Mouse (Mus musculus) lung, embryonic 14.5 days (tissue): Measurements from ENCODE around the gene Cd96. TPM values are rescaled to one million over a fixed set of nuclear protein-coding genes. Genes with fewer than 3 reads are reported as not detected.

ENCODE experiments used
- ATAC-seq: fragments of 200-750 bp; cut with Nextera tagmentation; 2 replicates; pipeline ENCODE4 v1.8.0; 2017; ENCODE audit warnings: mild to moderate bottlenecking, moderate TSS enrichment, moderate library complexity; ENCODE audit not compliant: insufficient read depth
- DNase-seq: peaks from one replicate; pipeline ENCODE4 v3.0.0-alpha.2; 2015
- H3K27ac ChIP-seq: fragments of 300-500 bp; sonication (generic); 2 replicates; pipeline ENCODE4 v1.5.1; 2014; ENCODE audit warnings: low read depth, mild to moderate bottlenecking, moderate library complexity
- H3K27me3 ChIP-seq: fragments of 300-500 bp; sonication (generic); 2 replicates; pipeline ENCODE4 v1.6.1; 2014; ENCODE audit warnings: low read length, control low read depth; ENCODE audit not compliant: insufficient read depth
- H3K36me3 ChIP-seq: fragments of 300-500 bp; sonication (generic); 2 replicates; pipeline ENCODE4 v1.6.1; 2014; ENCODE audit warnings: control low read depth; ENCODE audit not compliant: insufficient read depth
- H3K4me1 ChIP-seq: fragments of 300-500 bp; sonication (generic); 2 replicates; pipeline ENCODE4 v1.6.1; 2014; ENCODE audit warnings: antibody characterized with exemption, control low read depth; ENCODE audit not compliant: insufficient read depth
- H3K4me2 ChIP-seq: fragments of 300-500 bp; sonication (generic); 2 replicates; pipeline ENCODE4 v1.6.1; 2014; ENCODE audit warnings: mild to moderate bottlenecking
- H3K4me3 ChIP-seq: fragments of 300-500 bp; sonication (generic); 2 replicates; pipeline ENCODE4 v1.5.1; 2014; ENCODE audit warnings: low read depth, low read length
- H3K9ac ChIP-seq: fragments of 300-500 bp; sonication (generic); 2 replicates; pipeline ENCODE4 v1.6.1; 2014
- H3K9me3 ChIP-seq: fragments of 300-500 bp; sonication (generic); 2 replicates; pipeline ENCODE4 v1.6.1; 2016; ENCODE audit warnings: low read depth, low read length, control low read depth
- CTCF ChIP-seq: IDR thresholded peaks from 2 replicates; pipeline ENCODE4 v1.5.1; 2016; ENCODE audit warnings: antibody characterized with exemption, low read depth
- WGBS: fragments of 180-500 bp; shearing (Covaris S2); extraction: QIAGEN DNeasy Blood & Tissue Kit; methylation state at CpG from one replicate; pipeline ENCODE4 v1.1.7; 2014; 5-methylcytosine and 5-hydroxymethylcytosine counted together
- polyA plus RNA-seq: library from polyadenylated mRNA; unstranded; fragments of >200 nt; fragmentation: Nextera tagmentation; extraction: Ambion mirVana; gene quantifications from 2 replicates; pipeline ENCODE4 v1.2.1, GENCODE M21; 2014

Cd96 gene
- polyA plus RNA-seq, 1 experiment from 2014 or later = not detected

DNA sequence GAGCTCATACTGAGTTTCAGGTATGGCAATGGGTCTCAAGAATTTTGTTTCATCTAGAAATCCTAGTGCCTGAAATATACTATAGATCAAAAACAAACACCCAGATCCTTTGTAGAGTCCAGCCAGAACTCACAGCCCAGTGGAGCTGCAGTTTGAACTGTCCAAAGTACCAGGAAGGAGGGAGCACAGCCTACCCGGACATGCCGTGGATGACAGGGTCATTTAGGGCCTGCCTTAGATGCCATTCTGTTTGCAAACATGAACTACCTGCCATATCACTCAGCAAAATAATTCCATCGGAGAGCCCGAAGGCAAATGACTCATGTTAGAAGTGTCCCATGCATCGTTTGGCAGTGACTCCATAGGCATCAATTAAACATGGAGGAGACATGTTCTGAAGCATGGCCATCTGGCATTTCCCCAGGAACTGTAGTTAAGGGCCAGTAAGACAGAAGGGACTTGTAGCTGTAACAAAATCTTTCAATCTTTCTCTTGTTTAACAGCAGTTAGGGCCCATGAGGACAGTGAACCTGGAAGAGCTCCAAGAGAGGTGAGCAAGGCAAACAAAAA is 111.9 kb downstream of the Cd96 start:
- Histone ChIP-seq H3K27me3 (no peaks in the 10 kb centered on the region), H3K4me1 (0 out of 2 replicates have a peak, but pooled peaks cover 3% of the 10 kb centered on the region), H3K4me3 (no peak overlapping the region), H3K36me3 (no peaks in the 10 kb centered on the region), H3K4me2 (peak overlapping the region; percentile 96; the same call in 1 of the 2 replicates), H3K9me3 (no peaks in the 10 kb centered on the region), H3K27ac (no peak overlapping the region), H3K9ac (no peak overlapping the region)
- ATAC-seq = no peak
- no peak for TF ChIP-seq CTCF
- DNase-seq = no peak
- WGBS = 78% methylated on average over 5 of the region's 5 CpGs

GRCm38 (mm10) chr16:46006261-46006660 is 113.8 kb downstream of the Cd96 start:
- no peaks in the 10 kb centered on the region for H3K36me3 ChIP-seq
- DNase-seq (no peak), ATAC-seq (no peak)
- H3K9ac ChIP-seq = no peak overlapping the region
- no peak overlapping the region for H3K4me2 ChIP-seq
- no peaks in the 10 kb centered on the region for H3K27me3 ChIP-seq
- 82% methylated on average over 10 of the region's 10 CpGs for WGBS
- no peak overlapping the region for H3K27ac ChIP-seq
- H3K4me1 ChIP-seq = 0 out of 2 replicates have a peak, but pooled peaks cover 3% of the 10 kb centered on the region
- no peak overlapping the region for H3K4me3 ChIP-seq
- H3K9me3 ChIP-seq = no peaks in the 10 kb centered on the region
- no peak for TF ChIP-seq CTCF

- TF ChIP-seq CTCF = no peak
- ATAC-seq = no peak
- H3K4me3 ChIP-seq = no peak overlapping the region
Measured at GRCm38 (mm10) chr16:46001550-46002166, 118.4 kb downstream of the Cd96 start.

DNA sequence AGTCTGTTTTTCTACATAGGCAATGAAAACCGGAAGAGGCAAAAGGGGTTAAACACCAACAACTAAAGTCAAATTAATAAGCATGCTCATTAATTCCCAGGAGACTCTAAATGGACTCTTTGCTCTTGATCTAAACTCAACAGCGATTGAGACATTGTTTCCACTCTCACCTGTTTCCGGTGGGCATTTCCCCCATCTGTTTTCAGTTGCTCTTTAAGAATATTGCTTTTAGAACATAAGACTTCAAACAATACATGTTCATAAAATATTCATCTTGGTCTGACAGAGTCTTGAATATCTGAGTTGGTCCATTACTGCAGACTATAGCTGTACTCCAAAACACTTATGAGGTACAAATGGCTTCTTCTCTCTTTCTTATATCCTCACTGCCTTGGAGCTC is 119.1 kb downstream of the Cd96 start:
- no peak for ATAC-seq

More at GRCm38 (mm10) chr16:46001550-46002166, 118.4 kb downstream of the Cd96 start:
- Histone ChIP-seq H3K27ac (no peak overlapping the region), H3K9ac (no peak overlapping the region), H3K9me3 (no peaks in the 10 kb centered on the region), H3K4me2 (no peak overlapping the region), H3K27me3 (no peaks in the 10 kb centered on the region), H3K4me1 (no peaks in the 10 kb centered on the region), H3K36me3 (no peaks in the 10 kb centered on the region)
- no peak for DNase-seq
- 73% methylated on average over 10 of the region's 10 CpGs for WGBS

GRCm38 (mm10) chr16:45999374-46000191 is 120.5 kb downstream of the Cd96 start:
- no peak overlapping the region for H3K4me3 ChIP-seq
- H3K9ac ChIP-seq = no peak overlapping the region
- ATAC-seq (no peak), DNase-seq (peak; percentile 11)
- no peak overlapping the region for H3K27ac ChIP-seq
- H3K36me3 ChIP-seq = no peaks in the 10 kb centered on the region
- H3K4me2 ChIP-seq = no peak overlapping the region
- no peaks in the 10 kb centered on the region for H3K4me1 ChIP-seq
- TF ChIP-seq CTCF = no peak
- H3K27me3 ChIP-seq = no peaks in the 10 kb centered on the region
- 72% methylated on average over 10 of the region's 10 CpGs for WGBS
- no peaks in the 10 kb centered on the region for H3K9me3 ChIP-seq

More for the DNA sequence above, 119.1 kb downstream of the Cd96 start:
- Histone ChIP-seq H3K4me3 (no peak overlapping the region), H3K36me3 (no peaks in the 10 kb centered on the region), H3K27me3 (no peaks in the 10 kb centered on the region), H3K27ac (no peak overlapping the region), H3K9me3 (no peaks in the 10 kb centered on the region), H3K4me2 (no peak overlapping the region), H3K4me1 (no peaks in the 10 kb centered on the region), H3K9ac (no peak overlapping the region)
- DNase-seq = no peak
- WGBS = 89% methylated on average over 3 of the region's 3 CpGs
- TF ChIP-seq CTCF = no peak

- Histone ChIP-seq H3K9ac (no peak overlapping the region), H3K4me3 (no peak overlapping the region), H3K4me1 (no peaks in the 10 kb centered on the region), H3K36me3 (no peaks in the 10 kb centered on the region), H3K27me3 (no peaks in the 10 kb centered on the region), H3K9me3 (no peaks in the 10 kb centered on the region), H3K4me2 (no peak overlapping the region), H3K27ac (no peak overlapping the region)
- DNase-seq (no peak), ATAC-seq (no peak)
- no peak for TF ChIP-seq CTCF
- 74% methylated on average over 7 of the region's 7 CpGs for WGBS
Measured at GRCm38 (mm10) chr16:45998231-45998630, 121.8 kb downstream of the Cd96 start.
